13 mouse cellular contexts compared by ENCODE assay signal in the genomic region with DNA sequence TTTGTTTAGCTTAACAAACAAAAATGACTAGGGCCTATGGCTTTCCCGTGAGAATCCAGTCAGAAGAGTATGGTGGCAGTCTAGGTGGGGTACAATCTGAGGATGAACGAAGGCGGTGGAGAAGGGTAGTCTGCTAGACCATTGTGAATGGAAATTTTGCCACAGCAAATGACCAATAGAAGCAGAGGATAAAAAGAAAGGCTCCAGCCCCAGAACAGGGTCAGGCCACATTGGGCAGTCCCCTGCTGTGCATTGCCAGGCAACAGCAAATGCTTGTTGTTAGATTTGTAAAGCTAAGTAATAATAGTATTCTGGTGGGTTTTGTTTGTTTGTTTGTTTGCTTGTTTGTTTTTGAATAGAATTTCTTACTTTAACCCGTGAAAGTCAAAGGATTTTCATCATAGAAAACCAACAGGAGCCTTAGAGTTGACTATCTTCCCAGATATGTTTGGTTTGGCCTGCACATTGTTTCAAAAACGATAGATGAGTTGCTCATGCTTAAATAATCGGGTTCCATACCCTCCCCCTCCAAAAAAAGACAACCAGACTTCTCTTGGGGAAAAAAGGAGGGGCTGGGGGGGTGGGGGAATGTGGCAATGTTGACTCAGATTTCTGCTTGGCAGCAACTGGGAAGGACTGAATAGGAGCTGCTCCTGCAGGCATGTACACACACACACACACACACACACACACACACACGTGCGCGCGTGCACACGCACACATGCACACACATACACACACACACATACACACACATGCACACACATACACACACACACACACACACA. TPM values are rescaled to one million over a fixed set of nuclear protein-coding genes. Genes with fewer than 3 reads are reported as not detected.
DNase-seq lines count a peak whose midpoint lies in the region; ATAC-seq and TF ChIP-seq lines count a peak whose summit lies in the region.
"Had no signal": no experiment of that assay in that cellular context is flagged by ENCODE, and none has a peak within 500 bp of the region (broad histone marks: within the 10 kb centered on the region; RNA-seq: fewer than 3 reads in every experiment).

No protein-coding gene starts in this region.

- TF ChIP-seq CTCF in bone marrow macrophage, adult 2 months (IDR thresholded peaks at IDR 0.05; ENCODE audit: low read depth, low read length): no peak
- no peak for TF ChIP-seq CTCF in stomach, postnatal 0 days (IDR thresholded peaks at IDR 0.05; ENCODE audit: low read depth)

- TF ChIP-seq POLR2A in bone marrow macrophage, adult 2 months (IDR thresholded peaks at IDR 0.05; ENCODE audit: borderline replicate concordance, low read depth, low read length): no peak

- H3K4me1 ChIP-seq in forebrain, embryonic 12.5 days: peaks cover 19% of the 10 kb centered on the region
- no peaks in the 10 kb centered on the region for H3K4me1 ChIP-seq in forebrain, embryonic 14.5 days (ENCODE audit: control insufficient read depth, insufficient read depth, low read length)
- peaks cover 36% of the 10 kb centered on the region for H3K4me1 ChIP-seq in bone marrow macrophage, adult 2 months (ENCODE audit: control insufficient read depth, insufficient read depth, low read length)
- H3K4me1 ChIP-seq in stomach, postnatal 0 days (replicated peaks; ENCODE audit: control insufficient read depth, insufficient read depth): no peaks in the 10 kb centered on the region
- H3K4me1 ChIP-seq: liver, embryonic 13.5 days had no signal

- H3K4me3 ChIP-seq in forebrain, embryonic 12.5 days (replicated peaks): no peak overlapping the region
- H3K4me3 ChIP-seq in forebrain, embryonic 14.5 days (ENCODE audit: low read depth, low read length): no peak overlapping the region
- H3K4me3 ChIP-seq in bone marrow macrophage, adult 2 months (ENCODE audit: insufficient read depth, low read length): no peak overlapping the region
- H3K4me3 ChIP-seq in macrophage (ENCODE audit: inconsistent target): no peak overlapping the region
- no peak overlapping the region for H3K4me3 ChIP-seq in stomach, postnatal 0 days (ENCODE audit: low read depth, low read length)
- H3K4me3 ChIP-seq: liver, embryonic 13.5 days had no signal

- 37% methylated on average over 11 of the region's 11 CpGs for WGBS in forebrain, embryonic 12.5 days
- 36% methylated on average over 11 of the region's 11 CpGs for WGBS in forebrain, embryonic 14.5 days
- 85% methylated on average over 6 of the region's 11 CpGs for WGBS in macrophage (ENCODE audit: missing documents)
- WGBS in stomach, postnatal 0 days: 63% methylated on average over 11 of the region's 11 CpGs

- intact Hi-C loops in left cerebral cortex, postnatal 4 days (cut with DNase I): no loop called here
- intact Hi-C loops in left cerebral cortex, postnatal 10 days (cut with DNase I): no loop called here

- DNase-seq in forebrain, embryonic 14.5 days (ENCODE audit: low spot score): no peak
- peak; percentile 20 for DNase-seq in left cerebral cortex, postnatal 4 days
- DNase-seq in left cerebral cortex, postnatal 10 days (ENCODE audit: extremely low spot score in 1 of 2, low spot score in 2 of 2): no peak
- DNase-seq in stomach, postnatal 0 days (ENCODE audit: low spot score): no peak
- DNase-seq: B cell, adult 2 months; heart, adult 18-20 months; liver, embryonic 13.5 days; right cerebral cortex, postnatal 14 days had no signal

- 0 out of 2 replicates have a peak overlapping the region, but pooled peaks have one; percentile 3 for H3K27ac ChIP-seq in forebrain, embryonic 12.5 days
- H3K27ac ChIP-seq in forebrain, embryonic 14.5 days (ENCODE audit: low read depth, low read length): no peak overlapping the region
- peak overlapping the region; percentile 59 for H3K27ac ChIP-seq in bone marrow macrophage, adult 2 months (ENCODE audit: insufficient read depth, low read depth, low read length)
- peak overlapping the region; percentile 17; the same call in 1 of the 2 replicates for H3K27ac ChIP-seq in macrophage
- no peak overlapping the region for H3K27ac ChIP-seq in stomach, postnatal 0 days (replicated peaks)
- H3K27ac ChIP-seq: liver, embryonic 13.5 days had no signal

- H3K36me3 ChIP-seq in forebrain, embryonic 12.5 days (replicated peaks): no peaks in the 10 kb centered on the region
- H3K36me3 ChIP-seq in forebrain, embryonic 14.5 days (ENCODE audit: control insufficient read depth, insufficient read depth, low read length): no peaks in the 10 kb centered on the region
- H3K36me3 ChIP-seq in macrophage (ENCODE audit: inconsistent target): no peaks in the 10 kb centered on the region
- no peaks in the 10 kb centered on the region for H3K36me3 ChIP-seq in stomach, postnatal 0 days (ENCODE audit: control insufficient read depth, insufficient read depth, low read length)
- H3K36me3 ChIP-seq: liver, embryonic 13.5 days had no signal

- no peak overlapping the region for H3K9ac ChIP-seq in forebrain, embryonic 12.5 days
- no peak overlapping the region for H3K9ac ChIP-seq in forebrain, embryonic 14.5 days (ENCODE audit: low read length)
- H3K9ac ChIP-seq in stomach, postnatal 0 days (ENCODE audit: low read length): no peak overlapping the region
- H3K9ac ChIP-seq: liver, embryonic 13.5 days had no signal

- no peak overlapping the region for H3K4me2 ChIP-seq in forebrain, embryonic 12.5 days
- H3K4me2 ChIP-seq in forebrain, embryonic 14.5 days (ENCODE audit: low read length): no peak overlapping the region
- no peak overlapping the region for H3K4me2 ChIP-seq in stomach, postnatal 0 days (replicated peaks; ENCODE audit: low read depth)
- H3K4me2 ChIP-seq: liver, embryonic 13.5 days had no signal

- TF ChIP-seq EP300 in stomach, postnatal 0 days (optimal IDR thresholded peaks at IDR 0.05): no peak

- ATAC-seq in forebrain, embryonic 12.5 days (ENCODE audit: low FRiP score): no peak; the same call in 1 of the 2 replicates
- no peak for ATAC-seq in forebrain, embryonic 14.5 days
- ATAC-seq in megakaryocyte-erythroid progenitor cell, adult 5-6 weeks (replicated peaks; ENCODE audit: low FRiP score, low TSS enrichment, poor library complexity, severe bottlenecking): no peak
- no peak for ATAC-seq in stomach, postnatal 0 days (ENCODE audit: low FRiP score, low TSS enrichment)
- ATAC-seq: intestine, postnatal 0 days had no signal

- H3K27me3 ChIP-seq in forebrain, embryonic 12.5 days: no peaks in the 10 kb centered on the region
- no peaks in the 10 kb centered on the region for H3K27me3 ChIP-seq in forebrain, embryonic 14.5 days (replicated peaks; ENCODE audit: control insufficient read depth, insufficient read depth, low read length)
- no peaks in the 10 kb centered on the region for H3K27me3 ChIP-seq in stomach, postnatal 0 days (ENCODE audit: control insufficient read depth, insufficient read depth, low read length)

- H3K79me2 ChIP-seq in macrophage (ENCODE audit: inconsistent target): no peaks in the 10 kb centered on the region

- no peaks in the 10 kb centered on the region for H3K9me3 ChIP-seq in forebrain, embryonic 12.5 days
- no peaks in the 10 kb centered on the region for H3K9me3 ChIP-seq in forebrain, embryonic 14.5 days (replicated peaks; ENCODE audit: control insufficient read depth, low read length)
- H3K9me3 ChIP-seq in stomach, postnatal 0 days (ENCODE audit: control insufficient read depth, low read length): no peaks in the 10 kb centered on the region
- H3K9me3 ChIP-seq: liver, embryonic 13.5 days had no signal

RNA-seq across cellular contexts. Expression of gene Spcs2, which starts 1.2 kb away (rescaled TPM):
- 340 and 347 TPM in 2 replicates for polyA plus RNA-seq in forebrain, embryonic 12.5 days (2016; fragmentation: Nextera tagmentation; extraction: Ambion mirVana)
- polyA plus RNA-seq in forebrain, embryonic 14.5 days (2014; fragmentation: Nextera tagmentation; extraction: Ambion mirVana): 282 and 300 TPM in 2 replicates
- 10 to 100 TPM; 83.1 to 90.7 TPM for total RNA-seq in left cerebral cortex, postnatal 4 days (2021)
- 10 to 100 TPM; 79.7 to 86.7 TPM for total RNA-seq in left cerebral cortex, postnatal 10 days (2021)
- 127 and 130 TPM in 2 replicates for polyA plus RNA-seq in bone marrow macrophage, adult 2 months (2012; ENCODE audit: insufficient read depth, insufficient read length, missing spikeins)
- total RNA-seq in macrophage (2018; cell fraction: chromatin; rRNA removed): 10 to 100 TPM in 24 of 26 experiments, 1 to 10 TPM in 2; 5.4 to 39.6 (median 18.5) TPM
- total RNA-seq in macrophage (2018; cell fraction: cytosol; rRNA removed): 100 to 1,000 TPM; 112 to 165 (median 130) TPM
- total RNA-seq in macrophage (2018; cell fraction: nucleus; rRNA removed): 10 to 100 TPM; 20.6 to 95.4 (median 62.7) TPM
- polyA plus RNA-seq in macrophage (2018): 165 to 201 TPM (median 180 TPM) in 3 replicates
- 93.4 and 132 TPM in 2 replicates for total RNA-seq in megakaryocyte-erythroid progenitor cell, adult 5-6 weeks (2014; fragmentation: Nextera tagmentation)
- total RNA-seq in megakaryocyte-erythroid progenitor cell, adult 5-6 weeks (2017): 136 and 153 TPM in 2 replicates
- polyA plus RNA-seq in stomach, postnatal 0 days (2015; fragmentation: Nextera tagmentation; extraction: Ambion mirVana): 289 and 308 TPM in 2 replicates

RNA-seq across cellular contexts. Expression of gene Xrra1, which starts 5.5 kb away (rescaled TPM):
- 0.37 and 0.67 TPM in 2 replicates for polyA plus RNA-seq in forebrain, embryonic 12.5 days (2016; fragmentation: Nextera tagmentation; extraction: Ambion mirVana)
- polyA plus RNA-seq in forebrain, embryonic 14.5 days (2014; fragmentation: Nextera tagmentation; extraction: Ambion mirVana): 0.39 and 0.64 TPM in 2 replicates
- 1 to 10 TPM in 1 of 2 experiments, under 1 TPM in 1; 0.64 to 1.4 TPM for total RNA-seq in left cerebral cortex, postnatal 4 days (2021)
- total RNA-seq in left cerebral cortex, postnatal 10 days (2021): 1 to 10 TPM; 1.3 to 1.5 TPM
- polyA plus RNA-seq in bone marrow macrophage, adult 2 months (2012; ENCODE audit: insufficient read depth, insufficient read length, missing spikeins): not detected in 2 replicates
- under 1 TPM in 5 of 26 experiments, not detected in 21; 0.26 to 0.94 (median 0.71) TPM for total RNA-seq in macrophage (2018; cell fraction: chromatin; rRNA removed)
- under 1 TPM in 17 of 26 experiments, not detected in 9; 0.07 to 0.26 (median 0.13) TPM for total RNA-seq in macrophage (2018; cell fraction: cytosol; rRNA removed)
- under 1 TPM in 6 of 26 experiments, not detected in 20; 0.21 to 0.48 (median 0.37) TPM for total RNA-seq in macrophage (2018; cell fraction: nucleus; rRNA removed)
- 0.11 to 0.12 TPM in 2 of 3 replicates, not detected in the other for polyA plus RNA-seq in macrophage (2018)
- 0.07 TPM in 1 of 2 replicates, not detected in the other for total RNA-seq in megakaryocyte-erythroid progenitor cell, adult 5-6 weeks (2014; fragmentation: Nextera tagmentation)
- total RNA-seq in megakaryocyte-erythroid progenitor cell, adult 5-6 weeks (2017): not detected in 2 replicates
- 0.08 and 0.27 TPM in 2 replicates for polyA plus RNA-seq in stomach, postnatal 0 days (2015; fragmentation: Nextera tagmentation; extraction: Ambion mirVana)
- polyA plus RNA-seq: liver, embryonic 13.5 days had no signal

RNA-seq across cellular contexts. Expression of gene Neu3, which starts 36.2 kb away (rescaled TPM):
- 1.5 and 1.8 TPM in 2 replicates for polyA plus RNA-seq in forebrain, embryonic 12.5 days (2016; fragmentation: Nextera tagmentation; extraction: Ambion mirVana)
- 0.78 and 0.81 TPM in 2 replicates for polyA plus RNA-seq in forebrain, embryonic 14.5 days (2014; fragmentation: Nextera tagmentation; extraction: Ambion mirVana)
- total RNA-seq in left cerebral cortex, postnatal 4 days (2021): 1 to 10 TPM; 2.4 to 2.5 TPM
- 1 to 10 TPM; 2.7 to 3.1 TPM for total RNA-seq in left cerebral cortex, postnatal 10 days (2021)
- polyA plus RNA-seq in bone marrow macrophage, adult 2 months (2012; ENCODE audit: insufficient read depth, insufficient read length, missing spikeins): 1.2 and 1.6 TPM in 2 replicates
- 1 to 10 TPM in 18 of 26 experiments, under 1 TPM in 7, not detected in 1; 0.34 to 3.3 (median 1.6) TPM for total RNA-seq in macrophage (2018; cell fraction: chromatin; rRNA removed)
- total RNA-seq in macrophage (2018; cell fraction: cytosol; rRNA removed): 1 to 10 TPM in 12 of 26 experiments, under 1 TPM in 14; 0.14 to 1.8 (median 0.91) TPM
- total RNA-seq in macrophage (2018; cell fraction: nucleus; rRNA removed): 1 to 10 TPM in 14 of 26 experiments, under 1 TPM in 12; 0.16 to 3.3 (median 1.1) TPM
- polyA plus RNA-seq in macrophage (2018): 0.55 to 1.1 TPM (median 0.79 TPM) in 3 replicates
- total RNA-seq in megakaryocyte-erythroid progenitor cell, adult 5-6 weeks (2014; fragmentation: Nextera tagmentation): 3.9 and 8.1 TPM in 2 replicates
- 3.9 and 5.8 TPM in 2 replicates for total RNA-seq in megakaryocyte-erythroid progenitor cell, adult 5-6 weeks (2017)
- 4.0 and 4.4 TPM in 2 replicates for polyA plus RNA-seq in stomach, postnatal 0 days (2015; fragmentation: Nextera tagmentation; extraction: Ambion mirVana)

Comparison
In these comparisons a context has a peak if more than half of its experiments do, and no peak if none do; other contexts are left out.
1. H3K27ac ChIP-seq: peak in forebrain, embryonic 12.5 days (single experiment), bone marrow macrophage, adult 2 months (single experiment) and macrophage (single experiment); none in forebrain, embryonic 14.5 days (single experiment) and stomach, postnatal 0 days (single experiment).